Mouse (Mus musculus): ENCODE results near the gene 4931428L18Rik. TPM values are rescaled to one million over a fixed set of nuclear protein-coding genes. Genes with fewer than 3 reads are reported as not detected.
"Not testable (repeated sequence)": the region's sequence is repeated elsewhere in the genome, so short reads cannot be mapped to it uniquely, and the experiment has no call there.

4931428L18Rik gene
- polyA plus RNA-seq, 1 experiment from 2014 or later, result not detected

DNA sequence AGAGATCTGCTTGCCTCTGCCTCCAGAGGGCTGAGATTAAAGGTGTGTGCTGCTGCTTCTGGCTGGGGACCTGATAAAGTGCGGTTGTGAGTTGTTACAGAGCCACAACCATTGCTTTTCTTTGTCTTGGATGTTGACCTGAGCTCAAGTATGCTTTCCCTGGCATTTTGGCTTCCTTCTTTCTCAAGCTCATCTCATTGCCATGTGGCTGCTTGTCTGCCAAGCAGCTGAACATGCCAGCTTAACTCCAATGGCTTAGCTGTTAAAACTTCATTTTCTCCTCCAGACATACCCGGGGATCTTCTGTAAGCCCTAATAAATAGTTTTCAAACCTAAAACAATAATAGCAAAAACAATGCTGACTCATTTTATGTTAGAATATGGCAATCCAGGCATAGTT, 190.1 kb downstream of the 4931428L18Rik start:
- Histone ChIP-seq H3K27me3 (replicated peaks; ENCODE audit: low read depth, poor library complexity, severe bottlenecking) (no peaks in the 10 kb centered on the region), H3K4me1 (no peaks in the 10 kb centered on the region), H3K9me3 (no peaks in the 10 kb centered on the region), H3K4me3 (no peak overlapping the region), H3K36me3 (replicated peaks) (no peaks in the 10 kb centered on the region), H3K27ac (replicated peaks) (no peak overlapping the region)
- WGBS, result 77% methylated on average over 2 of the region's 2 CpGs
- no peak for DNase-seq (ENCODE audit: low spot score)

- DNase-seq (ENCODE audit: low spot score), result no peak
- H3K4me1 ChIP-seq, result no peaks in the 10 kb centered on the region
- no peaks in the 10 kb centered on the region for H3K36me3 ChIP-seq (replicated peaks)
- no peak overlapping the region for H3K4me3 ChIP-seq
- H3K27ac ChIP-seq (replicated peaks), result no peak overlapping the region
- H3K9me3 ChIP-seq, result no peaks in the 10 kb centered on the region
- H3K27me3 ChIP-seq (replicated peaks; ENCODE audit: low read depth, poor library complexity, severe bottlenecking), result no peaks in the 10 kb centered on the region
Measured at GRCm38 (mm10) chr1:31023173-31023572, 199.3 kb downstream of the 4931428L18Rik start.

- WGBS, result 83% methylated on average over 6 of the region's 6 CpGs
- Histone ChIP-seq H3K9me3 (no peaks in the 10 kb centered on the region), H3K4me1 (no peaks in the 10 kb centered on the region), H3K4me3 (no peak overlapping the region), H3K36me3 (replicated peaks) (no peaks in the 10 kb centered on the region), H3K27me3 (replicated peaks; ENCODE audit: low read depth, poor library complexity, severe bottlenecking) (no peaks in the 10 kb centered on the region), H3K27ac (replicated peaks) (no peak overlapping the region)
- DNase-seq (ENCODE audit: low spot score), result no peak
Measured at GRCm38 (mm10) chr1:31019283-31019682, 203.2 kb downstream of the 4931428L18Rik start.

GRCm38 (mm10) chr1:31017377-31017776, 205.1 kb downstream of the 4931428L18Rik start:
- Histone ChIP-seq H3K27me3 (replicated peaks; ENCODE audit: low read depth, poor library complexity, severe bottlenecking) (no peaks in the 10 kb centered on the region), H3K4me3 (no peak overlapping the region), H3K9me3 (no peaks in the 10 kb centered on the region), H3K36me3 (replicated peaks) (no peaks in the 10 kb centered on the region), H3K4me1 (no peaks in the 10 kb centered on the region), H3K27ac (replicated peaks) (no peak overlapping the region)
- WGBS, result 83% methylated on average over 5 of the region's 5 CpGs
- DNase-seq (ENCODE audit: low spot score), result no peak

GRCm38 (mm10) chr1:31016068-31016467, 206.4 kb downstream of the 4931428L18Rik start:
- H3K27me3 ChIP-seq (replicated peaks; ENCODE audit: low read depth, poor library complexity, severe bottlenecking), result no peaks in the 10 kb centered on the region
- H3K36me3 ChIP-seq (replicated peaks), result no peaks in the 10 kb centered on the region
- DNase-seq (ENCODE audit: low spot score), result no peak
- H3K9me3 ChIP-seq, result no peaks in the 10 kb centered on the region
- no peak overlapping the region for H3K27ac ChIP-seq (replicated peaks)
- H3K4me3 ChIP-seq, result no peak overlapping the region
- no peaks in the 10 kb centered on the region for H3K4me1 ChIP-seq
- WGBS, result 86% methylated on average over 6 of the region's 6 CpGs

- Histone ChIP-seq H3K4me3 (no peak overlapping the region), H3K4me1 (no peaks in the 10 kb centered on the region), H3K36me3 (replicated peaks) (no peaks in the 10 kb centered on the region), H3K27ac (replicated peaks) (no peak overlapping the region), H3K27me3 (replicated peaks; ENCODE audit: low read depth, poor library complexity, severe bottlenecking) (no peaks in the 10 kb centered on the region), H3K9me3 (no peaks in the 10 kb centered on the region)
- no peak for DNase-seq (ENCODE audit: low spot score)
- WGBS, result 73% methylated on average over 2 of the region's 2 CpGs
Measured at GRCm38 (mm10) chr1:31015261-31015660, 207.2 kb downstream of the 4931428L18Rik start.

DNA sequence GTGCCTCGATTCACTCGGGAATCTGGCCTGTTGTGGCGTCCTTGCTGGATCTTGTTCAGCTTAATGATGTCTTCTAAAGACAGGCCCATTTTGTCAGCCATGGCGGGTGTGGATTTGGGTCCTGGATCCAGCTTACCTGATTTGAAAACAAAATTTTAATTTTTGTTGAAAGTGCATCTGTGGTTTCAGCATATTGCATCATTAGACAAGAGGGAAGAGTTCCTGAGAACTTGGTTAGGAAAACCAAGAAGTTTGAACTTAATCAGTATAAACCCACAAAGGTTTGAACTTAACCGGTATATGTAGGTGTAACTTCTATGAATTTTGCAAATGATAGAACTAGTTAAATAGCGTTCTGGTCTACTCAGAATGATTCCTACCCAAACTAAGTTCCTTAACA, 244.6 kb downstream of the 4931428L18Rik start, which contains the start of gene AC153137.1:
Gene AC153137.1 (minus strand): TSS at position 101 of the 400 bp plus-strand sequence.
- not testable (repeated sequence) for H3K4me3 ChIP-seq; DNase-seq (ENCODE audit: low spot score); H3K4me1 ChIP-seq; H3K36me3 ChIP-seq (replicated peaks); H3K9me3 ChIP-seq; H3K27me3 ChIP-seq (replicated peaks; ENCODE audit: low read depth, poor library complexity, severe bottlenecking); H3K27ac ChIP-seq (replicated peaks)
- WGBS, result 93% methylated on average over 5 of the region's 6 CpGs

DNA sequence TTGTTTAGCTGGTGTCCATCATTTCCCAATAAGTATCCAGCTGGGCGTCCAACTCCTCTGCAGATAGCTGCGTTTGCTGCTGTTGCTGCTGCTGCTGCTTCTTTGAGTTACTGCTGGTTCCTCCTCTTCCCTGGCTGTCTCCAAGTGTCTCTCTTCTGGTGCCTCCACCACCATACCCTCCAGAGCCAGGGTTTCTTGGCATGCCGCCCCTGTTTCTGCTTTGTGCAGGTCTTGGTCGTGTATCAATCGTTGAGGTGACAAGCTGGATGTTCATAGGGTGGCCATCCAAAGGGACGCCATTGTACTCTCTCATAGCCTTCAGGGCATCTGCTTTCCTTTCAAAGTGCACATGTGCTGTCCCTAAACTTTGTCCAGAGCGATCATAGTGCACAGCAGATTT, 245.2 kb downstream of the 4931428L18Rik start:
- H3K27ac ChIP-seq (replicated peaks); H3K9me3 ChIP-seq; DNase-seq (ENCODE audit: low spot score); H3K4me1 ChIP-seq; H3K36me3 ChIP-seq (replicated peaks); H3K27me3 ChIP-seq (replicated peaks; ENCODE audit: low read depth, poor library complexity, severe bottlenecking); H3K4me3 ChIP-seq: not testable (repeated sequence)
- WGBS, result 88% methylated on average over 7 of the region's 7 CpGs

DNA sequence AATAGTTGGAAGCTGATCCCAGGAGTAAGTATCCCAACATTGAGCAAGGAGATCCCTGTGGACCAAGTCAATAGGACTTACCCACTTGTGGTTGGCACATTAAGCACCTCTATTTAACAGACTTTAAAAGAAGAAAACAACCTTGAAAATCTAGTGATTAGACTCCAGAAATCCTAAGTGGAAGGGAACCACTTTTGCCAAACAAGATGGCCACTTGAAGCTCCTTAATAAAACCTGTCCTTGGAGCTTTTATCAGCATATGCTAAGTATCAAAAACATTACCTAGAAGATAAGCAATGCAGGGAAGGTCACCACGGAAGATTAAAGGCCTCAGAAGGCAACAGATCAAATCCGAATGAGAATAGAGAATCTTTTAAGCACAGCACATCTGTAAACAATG, 270.7 kb downstream of the 4931428L18Rik start:
- Histone ChIP-seq H3K27ac (replicated peaks) (no peak overlapping the region), H3K9me3 (no peaks in the 10 kb centered on the region), H3K4me3 (no peak overlapping the region), H3K36me3 (replicated peaks) (no peaks in the 10 kb centered on the region), H3K4me1 (peaks cover 19% of the 10 kb centered on the region), H3K27me3 (replicated peaks; ENCODE audit: low read depth, poor library complexity, severe bottlenecking) (no peaks in the 10 kb centered on the region)
- no peak for DNase-seq (ENCODE audit: low spot score)
- 85% methylated on average over 2 of the region's 2 CpGs for WGBS

- H3K36me3 ChIP-seq (replicated peaks), result peaks cover 4% of the 10 kb centered on the region
- no peaks in the 10 kb centered on the region for H3K9me3 ChIP-seq
- H3K27ac ChIP-seq (replicated peaks), result peak overlapping the region; percentile 98
- DNase-seq (ENCODE audit: low spot score), result no peak
- H3K4me1 ChIP-seq, result peaks cover 20% of the 10 kb centered on the region
- WGBS, result 41% methylated on average over 5 of the region's 5 CpGs
- H3K27me3 ChIP-seq (replicated peaks; ENCODE audit: low read depth, poor library complexity, severe bottlenecking), result no peaks in the 10 kb centered on the region
- peak overlapping the region; percentile 93 for H3K4me3 ChIP-seq
Measured at GRCm38 (mm10) chr1:30950456-30950835, 272.0 kb downstream of the 4931428L18Rik start.

- WGBS, result under 1% methylated on average over 66 of the region's 66 CpGs
- Histone ChIP-seq H3K4me3 (peak overlapping the region; percentile 93), H3K4me1 (peaks cover 20% of the 10 kb centered on the region), H3K9me3 (no peaks in the 10 kb centered on the region), H3K27ac (replicated peaks) (peak overlapping the region; percentile 98), H3K27me3 (replicated peaks; ENCODE audit: low read depth, poor library complexity, severe bottlenecking) (no peaks in the 10 kb centered on the region), H3K36me3 (replicated peaks) (peaks cover 10% of the 10 kb centered on the region)
- DNase-seq (ENCODE audit: low spot score), result peak; percentile 98
Measured at GRCm38 (mm10) chr1:30949710-30950455, 272.6 kb downstream of the 4931428L18Rik start.

DNA sequence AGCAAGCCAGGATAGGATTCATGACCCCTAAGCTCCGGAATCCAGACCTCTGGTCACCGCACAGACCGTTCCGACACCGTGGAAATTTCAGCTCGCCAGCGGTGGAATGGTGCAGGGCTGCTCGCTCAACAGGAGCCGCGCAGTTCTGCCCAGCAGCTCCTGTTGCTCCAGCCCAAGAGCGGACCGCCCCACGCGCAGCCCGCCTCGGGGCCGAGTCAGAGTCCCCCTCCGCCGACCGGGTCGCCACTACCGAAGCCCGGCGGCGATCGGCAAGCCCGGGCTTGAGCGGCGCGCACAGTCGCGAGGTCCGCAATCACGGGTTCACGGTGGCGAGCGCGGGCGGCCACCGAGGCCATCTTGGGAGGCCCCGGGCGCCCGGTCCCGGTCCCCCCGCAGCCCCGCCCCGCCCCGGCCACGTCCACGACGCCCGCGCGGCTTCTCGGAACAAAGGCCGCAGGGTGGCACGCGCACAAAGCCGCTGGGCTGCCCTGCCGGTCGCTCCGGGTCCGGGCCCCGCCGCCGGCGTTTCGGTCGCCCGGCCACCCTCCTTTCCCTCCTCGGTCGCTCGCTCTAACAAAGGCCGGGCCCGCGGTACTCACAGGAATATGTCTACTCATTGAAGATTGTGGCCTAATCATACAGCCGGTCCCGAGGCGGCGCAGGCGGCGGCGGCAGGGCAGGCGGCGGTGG, 273.4 kb downstream of the 4931428L18Rik start:
- Histone ChIP-seq H3K4me1 (peaks cover 20% of the 10 kb centered on the region), H3K4me3 (peak overlapping the region; percentile 93), H3K36me3 (replicated peaks) (peaks cover 18% of the 10 kb centered on the region), H3K27ac (replicated peaks) (peak overlapping the region; percentile 98), H3K27me3 (replicated peaks; ENCODE audit: low read depth, poor library complexity, severe bottlenecking) (no peaks in the 10 kb centered on the region), H3K9me3 (no peaks in the 10 kb centered on the region)
- under 1% methylated on average over 84 of the region's 85 CpGs for WGBS
- peak; percentile 75 for DNase-seq (ENCODE audit: low spot score)

- Histone ChIP-seq H3K9me3 (no peaks in the 10 kb centered on the region), H3K4me3 (peak overlapping the region; percentile 93)
- WGBS, result 2% methylated on average over 16 of the region's 16 CpGs
Measured at GRCm38 (mm10) chr1:30948361-30948949, 274.0 kb downstream of the 4931428L18Rik start.

More at GRCm38 (mm10) chr1:30948361-30948949, 274.0 kb downstream of the 4931428L18Rik start:
- Histone ChIP-seq H3K27me3 (replicated peaks; ENCODE audit: low read depth, poor library complexity, severe bottlenecking) (no peaks in the 10 kb centered on the region), H3K36me3 (replicated peaks) (peaks cover 24% of the 10 kb centered on the region), H3K27ac (replicated peaks) (peak overlapping the region; percentile 98), H3K4me1 (peaks cover 20% of the 10 kb centered on the region)
- DNase-seq (ENCODE audit: low spot score), result peak; percentile 47
